Mouse (Mus musculus) layer of hippocampus, adult 9-11 months (tissue): Measurements from ENCODE around the gene Klhl36.

Experiments
- DNase-seq: peaks from one replicate; pipeline ENCODE4 v3.0.0; 2022

Klhl36 gene

DNA sequence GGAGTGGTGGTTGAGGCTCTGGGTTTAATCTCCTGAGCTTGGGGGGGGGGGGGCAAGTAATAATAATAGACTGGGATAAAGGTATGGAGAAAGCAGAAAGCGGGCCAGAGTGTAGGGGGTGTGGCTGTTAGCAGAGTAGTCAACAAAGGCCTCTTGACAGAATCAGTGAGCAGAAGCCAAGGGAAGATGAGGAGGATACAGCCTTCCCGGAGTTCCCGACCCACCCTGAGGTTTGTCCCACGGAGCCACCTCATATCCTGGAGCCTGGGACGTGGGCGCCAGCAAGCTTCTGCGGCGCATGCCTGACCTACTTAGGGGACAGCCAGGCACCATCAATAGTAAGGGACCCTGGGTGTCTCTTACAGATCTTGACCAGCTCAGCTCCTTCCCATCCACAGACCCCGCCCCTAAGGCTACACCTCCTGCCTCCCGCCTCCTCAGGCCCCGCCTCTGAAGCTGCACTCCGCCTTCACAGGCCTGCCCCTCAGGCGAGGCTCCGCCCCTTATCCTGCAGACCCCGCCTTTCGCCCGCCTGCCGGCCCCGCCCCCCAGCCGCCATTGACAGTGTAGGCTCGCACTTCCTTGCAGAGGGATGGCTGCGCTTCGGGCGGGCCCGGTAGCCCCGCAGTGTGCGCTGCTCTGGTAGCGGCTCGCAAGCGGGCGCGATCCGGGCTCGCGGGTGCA, at the start of gene Klhl36:
Gene Klhl36 (plus strand): TSS at position 561 of the 684 bp plus-strand sequence.
- DNase-seq, result peak; percentile 96

GRCm38 (mm10) chr8:119812650-119813431, 49.2 kb upstream of the Klhl36 start:
- DNase-seq, result peak; percentile 86

DNA sequence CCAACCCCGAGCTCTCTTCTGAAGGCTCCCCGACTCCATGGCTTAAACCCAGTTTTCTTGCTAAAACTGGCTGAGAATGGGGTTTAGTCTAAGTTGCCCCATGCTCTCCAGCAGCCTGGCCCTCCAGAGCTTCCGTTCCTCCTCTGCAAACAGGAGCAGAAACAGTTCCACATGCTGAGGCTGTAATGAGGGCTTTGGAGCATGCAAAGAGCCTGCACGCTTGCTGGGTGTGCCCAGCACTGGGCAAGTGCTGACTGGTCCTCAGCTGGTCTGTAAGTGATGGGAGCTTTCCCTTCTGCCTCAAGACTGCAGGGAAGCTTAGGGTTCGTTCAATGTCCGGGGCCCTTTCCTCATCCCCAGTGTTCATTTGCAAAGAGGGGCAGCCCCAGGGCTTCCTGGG, 45.8 kb upstream of the Klhl36 start:
- no peak for DNase-seq

DNA sequence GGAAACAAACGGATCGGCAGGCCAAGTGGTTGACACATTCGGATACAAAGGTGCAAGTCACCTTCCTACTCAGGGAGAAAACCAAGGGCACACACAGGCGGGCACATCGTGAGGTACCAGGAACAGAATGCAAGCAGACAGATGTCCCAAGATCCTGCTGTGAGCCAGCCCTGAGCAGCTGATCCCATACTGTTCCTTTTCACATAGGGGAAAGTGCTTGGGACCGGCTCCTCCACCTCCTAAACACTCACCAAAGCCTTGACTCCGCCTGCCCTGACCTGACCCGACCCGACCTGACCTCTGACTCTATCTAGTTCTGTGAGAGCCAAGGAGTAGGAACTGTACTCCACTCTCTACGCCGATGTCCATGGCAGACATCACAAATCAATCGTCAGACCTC, 44.6 kb upstream of the Klhl36 start:
- no peak for DNase-seq

DNA sequence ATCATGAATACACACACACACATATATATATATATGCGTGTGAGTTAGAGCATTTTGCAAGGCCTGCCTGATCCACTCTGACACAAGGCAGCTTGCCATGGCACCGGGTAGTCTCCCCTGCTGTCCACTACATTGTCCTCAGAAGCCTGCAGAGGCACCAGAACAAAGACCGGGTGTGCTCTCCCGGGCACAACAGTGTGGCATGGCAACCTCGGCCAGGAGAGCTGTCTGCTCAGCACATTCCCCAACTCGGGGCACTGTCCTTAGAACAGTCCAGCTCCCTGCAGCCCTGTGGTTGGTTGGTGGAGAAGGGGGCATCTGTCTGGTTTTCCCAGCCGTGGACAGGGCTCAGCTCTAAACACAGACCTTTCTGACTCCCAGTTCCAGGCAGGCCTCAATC, 42.8 kb upstream of the Klhl36 start:
- DNase-seq, result no peak

DNA sequence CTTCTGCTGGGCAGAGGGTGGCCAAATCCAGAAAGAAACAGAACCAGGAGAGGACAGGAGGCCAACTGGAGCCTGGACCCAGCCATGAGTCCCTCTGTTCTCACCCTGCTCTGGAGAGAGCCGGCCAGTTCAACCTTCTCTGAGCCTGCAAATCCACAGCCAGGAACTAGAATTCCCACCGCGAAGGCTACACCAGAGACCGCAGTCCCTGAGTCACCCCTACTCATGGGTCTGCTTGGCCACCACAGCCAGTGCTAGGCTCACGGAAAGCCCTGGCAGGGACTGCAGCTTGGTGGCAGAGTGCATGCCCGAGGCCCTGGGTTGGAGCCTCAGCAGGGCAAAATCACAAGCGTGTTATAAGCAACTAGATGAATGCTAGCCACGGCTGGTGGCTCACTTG, 42.1 kb upstream of the Klhl36 start:
- no peak for DNase-seq

GRCm38 (mm10) chr8:119821691-119822090, 40.4 kb upstream of the Klhl36 start:
- DNase-seq, result no peak

GRCm38 (mm10) chr8:119823278-119823677, 38.8 kb upstream of the Klhl36 start:
- no peak for DNase-seq

DNA sequence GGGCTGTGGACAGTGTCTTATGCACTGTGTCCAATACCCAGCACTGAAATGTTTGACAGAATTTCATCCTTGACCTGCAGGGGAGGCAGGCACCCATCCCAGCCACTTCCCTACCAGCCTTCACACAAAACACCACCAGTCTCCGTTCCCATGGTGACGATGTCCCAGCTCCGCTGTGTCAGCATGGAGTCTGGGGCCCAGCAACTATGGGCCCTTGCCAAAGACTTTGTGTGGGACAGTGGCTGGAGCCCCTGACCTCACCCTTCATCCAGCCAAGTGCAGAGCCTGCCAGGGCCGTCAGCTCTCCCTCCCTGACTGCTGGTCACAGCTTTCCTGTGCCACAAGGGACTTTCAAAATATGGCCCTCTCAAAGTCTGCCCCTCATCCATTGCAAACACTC, 38.0 kb upstream of the Klhl36 start:
- peak; percentile 85 for DNase-seq

GRCm38 (mm10) chr8:119824809-119825273, 37.2 kb upstream of the Klhl36 start:
- peak; percentile 88 for DNase-seq

- no peak for DNase-seq
Measured at GRCm38 (mm10) chr8:119825950-119826730, 35.9 kb upstream of the Klhl36 start.

DNA sequence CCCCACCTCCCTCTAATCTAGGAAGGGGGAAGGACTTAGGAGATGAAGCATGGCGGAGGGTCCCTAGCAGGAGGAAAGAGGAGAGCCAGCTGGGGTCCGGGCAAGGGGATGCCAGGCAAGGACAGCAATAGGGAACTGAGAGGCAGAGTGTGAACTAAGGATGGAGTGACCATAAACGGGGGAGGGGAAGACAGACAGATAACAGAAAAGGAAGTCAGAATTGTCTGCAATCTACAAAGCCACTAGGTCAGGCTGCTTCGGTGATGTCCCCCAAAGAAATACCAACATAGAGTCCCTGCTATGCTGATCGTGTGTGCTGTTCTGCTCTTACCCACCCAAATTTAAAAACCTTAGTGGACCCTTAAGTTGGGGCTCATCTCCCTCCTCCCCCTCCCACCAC, 35.1 kb upstream of the Klhl36 start:
- DNase-seq, result peak; percentile 20

DNA sequence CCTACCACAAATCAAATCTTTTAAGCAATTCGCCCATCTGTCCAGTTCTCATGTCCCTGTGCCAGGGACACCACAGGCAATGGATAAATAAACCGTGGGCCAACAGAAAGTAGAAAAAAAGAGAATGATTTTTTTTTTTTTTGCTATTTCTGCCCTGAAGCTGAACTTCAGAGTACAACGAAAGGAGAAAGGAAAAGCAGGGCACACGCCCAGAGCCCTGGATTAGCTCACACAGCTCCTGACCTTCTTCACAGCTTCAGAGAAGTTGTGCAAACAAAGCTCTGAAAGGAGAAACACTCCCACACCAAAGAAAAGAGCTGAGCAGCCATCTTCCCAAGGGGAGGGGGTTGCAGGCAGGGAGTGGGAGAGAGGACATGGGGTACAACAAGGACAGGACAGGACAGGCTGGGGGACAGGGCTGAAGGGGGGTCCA, 34.3 kb upstream of the Klhl36 start:
- DNase-seq, result peak; percentile 34

DNA sequence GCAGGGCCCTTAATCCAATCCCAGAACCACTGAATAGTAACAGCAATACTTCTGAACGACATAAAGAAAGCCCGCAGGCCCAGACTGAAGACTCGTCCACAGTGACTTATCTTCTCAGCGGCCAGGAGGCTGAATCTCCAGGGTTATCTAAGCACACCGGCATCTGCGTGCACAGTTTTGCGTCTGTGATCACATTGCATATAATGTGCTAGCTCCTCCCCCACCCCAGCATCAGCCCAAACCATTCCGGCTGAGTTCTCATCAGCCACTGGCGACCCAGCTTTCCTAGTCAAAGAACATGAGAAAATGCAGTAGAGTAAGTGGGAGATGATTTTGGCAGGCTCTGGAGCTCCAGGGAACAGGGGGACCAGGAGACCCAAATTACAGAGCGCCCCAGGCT, 33.1 kb upstream of the Klhl36 start:
- DNase-seq, result peak; percentile 4

GRCm38 (mm10) chr8:119829420-119829819, 32.6 kb upstream of the Klhl36 start:
- DNase-seq, result no peak

GRCm38 (mm10) chr8:119829870-119830580, 32.0 kb upstream of the Klhl36 start:
- DNase-seq, result peak; percentile 63

- no peak for DNase-seq
Measured at GRCm38 (mm10) chr8:119830589-119830988, 31.5 kb upstream of the Klhl36 start.

GRCm38 (mm10) chr8:119831336-119831995, 30.6 kb upstream of the Klhl36 start:
- DNase-seq, result peak; percentile 58

GRCm38 (mm10) chr8:119832101-119832617, 29.9 kb upstream of the Klhl36 start:
- DNase-seq, result no peak

- DNase-seq, result peak; percentile 4
Measured at GRCm38 (mm10) chr8:119832931-119833330, 29.1 kb upstream of the Klhl36 start.

GRCm38 (mm10) chr8:119834676-119835075, 27.4 kb upstream of the Klhl36 start:
- no peak for DNase-seq

GRCm38 (mm10) chr8:119835270-119835669, 26.8 kb upstream of the Klhl36 start:
- DNase-seq, result peak; percentile 51
